Mouse (Mus musculus) hindlimb bud, embryonic 11.5 days (tissue): ENCODE results near the gene Gabrb2.

ENCODE experiments used
- DNase-seq: peaks from one replicate; pipeline ENCODE4 v3.0.0-alpha.2; 2012; ENCODE audit warnings: low read depth, low spot score; ENCODE audit errors: extremely low spot score

Gabrb2 gene

GRCm38 (mm10) chr11:42418996-42419782, at the start of gene Gabrb2:
Gene Gabrb2 (plus strand): TSS chr11:42419757.
- no peak for DNase-seq

GRCm38 (mm10) chr11:42378983-42379382, 40.6 kb upstream of the Gabrb2 start:
- no peak for DNase-seq

GRCm38 (mm10) chr11:42386486-42386885, 33.1 kb upstream of the Gabrb2 start:
- no peak for DNase-seq

GRCm38 (mm10) chr11:42390682-42391290, 28.8 kb upstream of the Gabrb2 start:
- no peak for DNase-seq

GRCm38 (mm10) chr11:42393451-42393850, 26.1 kb upstream of the Gabrb2 start:
- DNase-seq = no peak

GRCm38 (mm10) chr11:42419791-42420633, 455 bp downstream of the Gabrb2 start:
- DNase-seq = no peak

GRCm38 (mm10) chr11:42420634-42421470, 1.3 kb downstream of the Gabrb2 start:
- DNase-seq = peak; percentile 44

- DNase-seq = peak; percentile 12
Measured at GRCm38 (mm10) chr11:42423231-42423630, 3.7 kb downstream of the Gabrb2 start.

GRCm38 (mm10) chr11:42431495-42431894, 11.9 kb downstream of the Gabrb2 start:
- no peak for DNase-seq

GRCm38 (mm10) chr11:42438978-42439377, 19.4 kb downstream of the Gabrb2 start:
- DNase-seq = no peak

GRCm38 (mm10) chr11:42443641-42444040, 24.1 kb downstream of the Gabrb2 start:
- DNase-seq = no peak

- no peak for DNase-seq
Measured at GRCm38 (mm10) chr11:42448929-42449328, 29.4 kb downstream of the Gabrb2 start.

GRCm38 (mm10) chr11:42464136-42464535, 44.6 kb downstream of the Gabrb2 start:
- no peak for DNase-seq

GRCm38 (mm10) chr11:42468381-42468780, 48.8 kb downstream of the Gabrb2 start:
- no peak for DNase-seq

- DNase-seq = no peak
Measured at GRCm38 (mm10) chr11:42474523-42474922, 55.0 kb downstream of the Gabrb2 start.

- no peak for DNase-seq
Measured at GRCm38 (mm10) chr11:42487625-42488024, 68.1 kb downstream of the Gabrb2 start.

- DNase-seq = no peak
Measured at GRCm38 (mm10) chr11:42501166-42501565, 81.6 kb downstream of the Gabrb2 start.

- DNase-seq = no peak
Measured at GRCm38 (mm10) chr11:42505436-42505835, 85.9 kb downstream of the Gabrb2 start.

GRCm38 (mm10) chr11:42505911-42506310, 86.4 kb downstream of the Gabrb2 start:
- no peak for DNase-seq

GRCm38 (mm10) chr11:42521960-42522359, 102.4 kb downstream of the Gabrb2 start:
- DNase-seq = no peak
